Mouse (Mus musculus) T-helper 2 cell (primary cell): ENCODE results near the gene Col15a1.

Source experiments
- in situ Hi-C: fragments of 300-600 bp; cut with MboI, MseI; formaldehyde crosslinking; loops from one replicate; pipeline ENCODE4 v1.15.1; 2025; ENCODE audit warnings: high pct_unique_total_duplicates

Col15a1 gene

DNA sequence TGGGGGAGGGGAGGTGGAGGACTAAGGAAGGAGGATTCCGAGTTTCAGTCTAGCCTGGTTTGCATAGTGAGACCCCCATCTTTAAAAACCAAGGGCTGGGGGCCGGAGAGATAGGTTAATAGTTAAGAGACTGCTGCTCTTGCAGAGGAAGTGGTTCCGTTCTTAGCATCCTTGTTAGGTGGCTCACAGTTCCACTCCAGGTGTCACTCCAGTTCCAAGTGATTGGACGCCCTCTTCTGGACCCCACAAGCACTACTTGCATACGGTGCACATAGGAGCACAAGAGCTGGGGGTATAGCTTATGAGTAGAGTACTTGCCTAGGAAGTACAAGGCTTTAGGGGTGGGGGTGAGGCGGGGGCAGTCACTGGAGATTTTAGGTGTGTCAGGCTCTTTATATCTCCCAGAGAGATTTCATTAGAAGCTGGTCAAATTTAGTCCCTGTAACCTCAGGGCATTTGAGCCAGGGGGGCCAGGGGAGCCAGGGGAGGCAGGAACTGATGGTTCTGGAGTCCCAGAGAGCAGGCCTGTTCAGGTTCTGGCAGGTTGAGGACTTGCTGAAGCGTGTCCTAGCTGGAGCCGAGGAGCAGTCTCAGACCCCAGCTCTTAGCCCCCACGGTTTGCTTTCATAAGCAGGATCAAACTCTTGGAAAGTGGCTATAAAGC lies 143.6 kb downstream of the Col15a1 start:
- in situ Hi-C loops, result no loop called here

DNA sequence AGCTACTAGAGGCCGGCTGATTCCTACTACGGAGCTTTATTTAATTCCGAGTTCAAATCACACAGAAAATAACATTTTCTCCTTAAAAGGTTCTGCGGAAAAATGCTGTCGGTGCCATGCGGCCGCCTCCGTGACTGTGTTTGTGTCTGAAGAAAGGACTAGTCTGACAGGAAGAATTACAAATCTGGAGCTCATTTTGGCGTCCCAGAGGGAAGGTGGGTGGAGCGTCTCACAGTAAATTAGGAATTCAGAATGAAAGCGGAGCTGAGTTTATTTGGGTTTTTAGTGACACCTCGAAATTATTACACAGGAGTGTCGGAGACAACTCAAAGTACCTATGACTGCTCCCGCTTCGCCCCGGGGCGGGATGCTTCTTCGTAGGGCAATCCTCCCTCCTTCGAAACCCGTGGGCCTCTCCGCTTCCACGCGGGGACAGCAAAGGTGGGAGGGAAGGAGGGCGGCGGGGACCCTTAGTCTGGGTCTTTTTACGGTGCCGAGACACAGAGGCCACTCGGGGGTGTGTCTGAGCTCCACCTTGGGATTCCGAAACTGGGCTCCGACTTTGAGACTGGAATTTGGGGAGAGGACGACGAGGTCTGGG lies 144.2 kb downstream of the Col15a1 start:
- in situ Hi-C loops, result no loop called here

DNA sequence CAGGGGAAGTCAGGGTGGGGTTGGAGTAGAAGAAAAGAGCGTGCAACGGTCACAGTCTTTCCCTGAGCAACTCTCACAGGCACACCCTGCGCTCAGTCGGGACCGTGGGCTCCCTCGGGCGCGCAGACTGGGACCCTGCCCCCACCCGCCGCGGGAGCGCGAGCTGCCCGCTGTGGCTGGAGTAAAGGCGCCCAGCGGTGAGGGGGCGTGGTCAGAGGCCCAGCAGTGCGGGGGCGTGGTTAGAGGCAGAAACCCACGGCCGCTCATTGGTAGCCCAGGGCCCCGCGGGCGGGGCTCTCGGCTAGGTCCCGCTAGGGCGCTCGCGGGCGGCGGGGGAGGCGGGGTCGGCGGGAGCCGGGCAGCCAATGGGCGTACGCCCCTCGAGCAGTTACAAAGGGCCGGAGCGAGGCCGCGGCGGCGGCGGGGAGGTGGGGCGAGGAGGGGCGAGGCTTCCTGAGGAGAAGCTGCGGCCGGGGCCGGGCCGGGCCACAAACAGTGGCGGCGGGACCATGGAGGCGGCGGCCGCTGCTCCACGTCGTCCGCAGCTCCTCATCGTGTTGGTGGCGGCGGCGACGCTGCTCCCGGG lies 144.9 kb downstream of the Col15a1 start, which contains the start of gene Tgfbr1:
Gene Tgfbr1 (plus strand): TSS at position 420 of the 586 bp plus-strand sequence.
- in situ Hi-C loops, result no loop called here

DNA sequence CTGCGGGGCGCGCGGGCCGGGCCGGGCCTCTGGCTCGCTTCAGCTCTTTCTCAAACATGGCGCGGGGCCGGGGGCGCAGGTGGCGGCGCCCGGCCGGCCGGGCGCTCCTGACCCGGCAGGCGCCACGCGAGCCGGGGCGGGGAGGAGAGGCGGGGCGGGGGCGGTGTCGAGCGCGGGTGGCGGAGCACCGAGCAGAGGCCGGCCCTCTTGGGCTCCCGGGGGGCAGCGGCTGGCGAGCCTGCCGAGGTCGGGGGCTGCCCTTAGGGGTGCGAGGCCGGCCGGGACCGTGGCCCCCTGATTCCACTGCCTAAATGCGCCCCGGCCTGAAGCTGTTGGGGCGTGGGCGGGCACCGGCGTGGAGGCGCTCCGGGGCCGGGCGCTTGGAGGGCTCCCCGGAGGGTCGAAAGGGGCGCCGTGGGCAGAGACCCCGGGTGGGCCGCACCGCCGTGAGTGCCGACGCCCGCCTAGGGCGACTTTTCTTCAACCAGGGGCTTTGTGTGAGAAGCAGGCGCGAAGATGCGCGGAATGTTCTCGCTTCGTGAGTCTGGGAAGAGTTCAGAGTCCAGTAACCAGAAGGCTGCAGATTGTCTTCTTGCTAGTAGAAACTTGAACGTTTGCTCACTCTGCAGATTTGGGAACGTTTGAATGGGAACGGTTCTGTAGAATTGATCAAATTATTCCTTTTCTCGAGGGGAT lies 145.6 kb downstream of the Col15a1 start:
- in situ Hi-C loops, result no loop called here

DNA sequence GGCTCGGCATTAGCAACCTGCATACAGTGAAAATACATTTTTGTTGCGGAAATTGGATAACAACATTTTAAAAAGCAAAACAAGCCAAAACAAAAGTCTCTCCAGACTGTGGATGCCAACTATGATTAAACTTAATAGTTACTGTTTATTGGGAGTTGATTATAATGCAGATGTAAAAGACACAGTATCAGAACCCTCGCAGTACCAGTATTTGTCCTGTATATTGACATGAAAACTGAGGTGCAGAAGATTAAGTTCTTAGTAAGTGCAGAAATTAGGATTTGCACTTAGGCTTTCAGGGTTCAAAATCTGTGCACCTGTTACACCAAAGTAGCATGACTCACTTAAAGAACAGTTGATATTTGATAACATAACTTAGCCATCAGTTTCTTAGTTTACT lies 146.3 kb downstream of the Col15a1 start:
- in situ Hi-C loops, result no loop called here

DNA sequence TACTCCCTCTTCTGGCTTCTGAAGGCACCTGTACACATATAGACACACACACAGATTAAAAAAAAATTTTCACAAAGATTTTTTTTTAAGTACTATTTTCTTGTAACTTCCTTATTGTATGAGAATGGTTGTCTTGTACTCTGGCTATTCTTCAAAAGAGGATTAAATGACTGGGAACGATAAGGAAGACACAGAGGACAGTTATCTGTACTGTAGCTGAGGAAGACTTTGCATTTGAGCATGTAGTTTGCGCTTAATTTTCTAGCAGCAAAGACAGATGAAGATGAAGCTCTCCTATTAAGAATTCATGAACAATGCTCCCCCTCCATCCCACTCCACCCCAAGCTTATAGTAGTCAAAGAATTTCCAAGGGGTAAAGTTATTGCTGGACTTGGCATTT lies 154.7 kb downstream of the Col15a1 start:
- in situ Hi-C loops, result no loop called here
